Mouse (Mus musculus) kidney, adult 2 months (tissue): ENCODE measurements around the gene Fam241a. TPM values are rescaled to one million over a fixed set of nuclear protein-coding genes. Genes with fewer than 3 reads are reported as not detected.

Experiments
- DNase-seq: peaks from one replicate; pipeline ENCODE4 v3.0.0; 2021
- H3K27ac ChIP-seq: fragments of 200-500 bp; 2 replicates; pipeline ENCODE4 v1.5.1; 2012; ENCODE audit warnings: low read depth, low read length, control low read depth, inconsistent platforms; ENCODE audit not compliant: insufficient read depth
- H3K27me3 ChIP-seq: fragments of 200-500 bp; replicated peaks from 2 replicates; pipeline ENCODE4 v1.6.1; 2012; ENCODE audit warnings: mild to moderate bottlenecking, moderate library complexity, low read length, inconsistent platforms; ENCODE audit not compliant: control insufficient read depth, insufficient read depth
- H3K36me3 ChIP-seq: fragments of 200-500 bp; 2 replicates; pipeline ENCODE4 v1.6.1; 2012; ENCODE audit warnings: mild to moderate bottlenecking, moderate library complexity, low read length, inconsistent platforms; ENCODE audit not compliant: control insufficient read depth, insufficient read depth
- H3K4me1 ChIP-seq: fragments of 200-500 bp; 2 replicates; pipeline ENCODE4 v1.6.1; 2011; ENCODE audit warnings: low read length; ENCODE audit not compliant: control insufficient read depth, insufficient read depth
- H3K4me3 ChIP-seq: fragments of 200-500 bp; 2 replicates; pipeline ENCODE4 v1.5.1; 2011; ENCODE audit warnings: mild to moderate bottlenecking, low read depth, low read length, control low read depth; ENCODE audit not compliant: insufficient read depth
- CTCF ChIP-seq: fragments of 200-500 bp; conservative IDR thresholded peaks from 2 replicates; pipeline ENCODE4 v1.5.1; 2011; ENCODE audit warnings: low read depth, mild to moderate bottlenecking, control low read depth, low read length, moderate library complexity, mixed read lengths; ENCODE audit not compliant: insufficient read depth, insufficient read length
- POLR2A ChIP-seq: fragments of 200-500 bp; IDR thresholded peaks from one replicate; pipeline ENCODE4 v1.6.1; 2011; ENCODE audit warnings: low read depth, low read length, control low read depth
- WGBS: fragments of 180-500 bp; shearing (Covaris S2); methylation state at CpG from one replicate; pipeline ENCODE4 v1.1.7; 2018; 5-methylcytosine and 5-hydroxymethylcytosine counted together
- polyA plus RNA-seq: library from polyadenylated mRNA; depleted of rRNA; stranded (reverse); fragments of >200 nt; gene quantifications from 2 replicates; pipeline ENCODE4 v1.2.3, GENCODE M21; 2012; rRNA removed

Gene Fam241a
- polyA plus RNA-seq, 1 experiment: 3.6 TPM

DNA sequence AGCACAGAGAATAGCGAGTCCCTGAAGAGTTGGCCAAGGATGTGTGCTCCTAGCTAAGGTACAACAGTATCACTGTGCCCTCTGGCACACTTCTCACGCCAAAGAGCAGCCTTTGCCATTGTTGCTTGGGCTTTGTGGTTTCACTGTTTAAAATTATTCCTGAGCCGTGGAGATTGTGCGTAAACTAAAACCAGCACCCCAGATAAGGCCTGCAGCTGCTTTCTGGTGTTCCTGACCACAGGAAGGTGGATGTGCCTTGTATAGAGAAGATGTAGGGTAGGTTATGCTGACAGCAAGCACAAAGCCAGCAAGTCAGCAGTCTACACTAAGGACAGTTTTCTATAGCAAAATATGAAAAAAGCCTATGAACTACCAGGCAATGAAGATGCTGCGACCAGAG, 74.9 kb downstream of the Fam241a start:
- TF ChIP-seq CTCF (no peak), POLR2A (no peak)
- Histone ChIP-seq H3K27me3 (no peaks in the 10 kb centered on the region), H3K4me1 (no peaks in the 10 kb centered on the region; the same call in 1 of the 2 replicates), H3K36me3 (no peaks in the 10 kb centered on the region; the same call in 1 of the 2 replicates), H3K27ac (no peak overlapping the region), H3K4me3 (no peak overlapping the region)
- WGBS: 74% methylated on average over 5 of the region's 5 CpGs
- DNase-seq: no peak

DNA sequence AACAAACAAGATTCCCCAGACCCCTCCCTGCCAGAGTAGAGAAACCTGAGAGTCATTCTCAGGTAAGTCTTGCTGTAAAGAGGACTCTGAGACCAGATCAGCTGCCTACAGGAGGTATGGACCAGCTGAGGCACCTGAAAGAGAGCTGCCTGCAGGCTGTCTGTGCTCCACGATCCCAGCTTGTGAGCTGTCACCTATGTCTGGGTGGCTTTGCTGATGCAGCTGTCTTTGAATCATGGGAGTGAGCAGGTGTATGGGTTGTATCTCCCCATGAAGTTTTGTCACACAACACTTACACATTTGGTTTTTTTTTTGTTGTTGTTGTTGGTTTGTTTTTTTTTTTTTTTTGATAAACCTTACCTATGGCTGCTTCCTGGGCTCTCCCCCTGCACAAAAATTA, 75.7 kb downstream of the Fam241a start:
- no peak overlapping the region for H3K27ac ChIP-seq
- no peaks in the 10 kb centered on the region for H3K27me3 ChIP-seq
- no peaks in the 10 kb centered on the region; the same call in 1 of the 2 replicates for H3K36me3 ChIP-seq
- no peak for DNase-seq
- H3K4me1 ChIP-seq: no peaks in the 10 kb centered on the region; the same call in 1 of the 2 replicates
- TF ChIP-seq POLR2A (no peak), CTCF (no peak)
- WGBS: 94% methylated on average over 1 of the region's 1 CpGs
- no peak overlapping the region for H3K4me3 ChIP-seq

Other genes with a start within 250 kb of the Fam241a start
- 1.4 and 2.1 TPM in 2 replicates for gene Alpk1, start 115.8 kb downstream of the Fam241a start, polyA plus RNA-seq
- gene Tifa, start 106.5 kb downstream of the Fam241a start, polyA plus RNA-seq: 2.9 and 4.1 TPM in 2 replicates
- 36.7 and 37.1 TPM in 2 replicates for gene Ap1ar, start 58.8 kb downstream of the Fam241a start, polyA plus RNA-seq